Mouse (Mus musculus) kidney, adult 2 months (tissue): Measurements from ENCODE around the gene Ep400. TPM values are rescaled to one million over a fixed set of nuclear protein-coding genes. Genes with fewer than 3 reads are reported as not detected.

Source experiments
- DNase-seq: peaks from one replicate; pipeline ENCODE4 v3.0.0; 2021
- H3K27ac ChIP-seq: fragments of 200-500 bp; 2 replicates; pipeline ENCODE4 v1.5.1; 2012; ENCODE audit warnings: low read depth, low read length, control low read depth, inconsistent platforms; ENCODE audit not compliant: insufficient read depth
- H3K27me3 ChIP-seq: fragments of 200-500 bp; replicated peaks from 2 replicates; pipeline ENCODE4 v1.6.1; 2012; ENCODE audit warnings: mild to moderate bottlenecking, moderate library complexity, low read length, inconsistent platforms; ENCODE audit not compliant: control insufficient read depth, insufficient read depth
- H3K36me3 ChIP-seq: fragments of 200-500 bp; 2 replicates; pipeline ENCODE4 v1.6.1; 2012; ENCODE audit warnings: mild to moderate bottlenecking, moderate library complexity, low read length, inconsistent platforms; ENCODE audit not compliant: control insufficient read depth, insufficient read depth
- H3K4me1 ChIP-seq: fragments of 200-500 bp; 2 replicates; pipeline ENCODE4 v1.6.1; 2011; ENCODE audit warnings: low read length; ENCODE audit not compliant: control insufficient read depth, insufficient read depth
- H3K4me3 ChIP-seq: fragments of 200-500 bp; 2 replicates; pipeline ENCODE4 v1.5.1; 2011; ENCODE audit warnings: mild to moderate bottlenecking, low read depth, low read length, control low read depth; ENCODE audit not compliant: insufficient read depth
- CTCF ChIP-seq: fragments of 200-500 bp; conservative IDR thresholded peaks from 2 replicates; pipeline ENCODE4 v1.5.1; 2011; ENCODE audit warnings: low read depth, mild to moderate bottlenecking, control low read depth, low read length, moderate library complexity, mixed read lengths; ENCODE audit not compliant: insufficient read depth, insufficient read length
- POLR2A ChIP-seq: fragments of 200-500 bp; IDR thresholded peaks from one replicate; pipeline ENCODE4 v1.6.1; 2011; ENCODE audit warnings: low read depth, low read length, control low read depth
- WGBS: fragments of 180-500 bp; shearing (Covaris S2); methylation state at CpG from one replicate; pipeline ENCODE4 v1.1.7; 2018; 5-methylcytosine and 5-hydroxymethylcytosine counted together
- polyA plus RNA-seq: library from polyadenylated mRNA; depleted of rRNA; stranded (reverse); fragments of >200 nt; gene quantifications from 2 replicates; pipeline ENCODE4 v1.2.3, GENCODE M21; 2012

The Ep400 gene
- polyA plus RNA-seq, 1 experiment, result 28.2 TPM

DNA sequence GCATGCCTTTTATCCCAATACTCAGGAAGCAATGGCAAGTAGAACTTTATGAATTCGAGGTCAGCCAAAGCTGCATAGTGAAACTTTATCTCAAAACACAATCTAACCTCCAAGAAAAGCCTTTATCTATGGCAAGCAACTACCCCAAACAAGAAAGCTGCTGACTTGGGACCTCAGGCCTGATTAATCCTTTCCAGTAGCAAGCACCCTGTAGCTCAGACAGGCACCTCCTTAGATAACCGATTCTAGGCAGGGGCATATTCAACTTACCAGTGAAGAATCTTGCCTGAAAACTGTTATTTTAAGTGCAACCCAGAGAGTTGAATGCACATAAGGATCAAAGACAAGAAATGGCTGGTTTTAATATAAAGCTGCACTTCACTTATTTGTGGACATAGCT lies 59.1 kb downstream of the Ep400 start:
- 83% methylated on average over 2 of the region's 2 CpGs for WGBS
- Histone ChIP-seq H3K36me3 (peaks cover 5% of the 10 kb centered on the region), H3K4me3 (no peak overlapping the region), H3K27ac (no peak overlapping the region), H3K4me1 (no peaks in the 10 kb centered on the region), H3K27me3 (no peaks in the 10 kb centered on the region)
- TF ChIP-seq POLR2A, result no peak
- DNase-seq, result no peak

DNA sequence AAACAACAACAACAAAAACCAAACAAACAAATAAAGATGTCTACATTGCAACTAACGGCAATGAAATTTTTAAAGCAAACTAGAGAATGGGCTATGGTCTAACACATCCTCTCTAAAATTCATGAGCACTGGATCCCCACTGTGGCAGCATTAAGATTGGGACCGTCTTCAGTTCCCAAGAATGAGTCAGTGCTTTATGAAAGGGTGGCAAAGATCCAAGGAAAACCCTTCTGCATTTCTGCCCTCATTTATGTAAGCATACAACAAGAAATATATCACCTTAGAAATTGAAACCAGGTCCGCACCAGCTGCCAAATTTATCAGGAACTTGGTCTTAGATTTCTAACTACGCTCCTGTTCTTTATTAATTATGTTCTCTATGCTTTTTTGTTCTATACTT lies 61.3 kb downstream of the Ep400 start:
- 93% methylated on average over 4 of the region's 4 CpGs for WGBS
- Histone ChIP-seq H3K27ac (no peak overlapping the region), H3K27me3 (no peaks in the 10 kb centered on the region), H3K36me3 (peaks cover 4% of the 10 kb centered on the region), H3K4me1 (no peaks in the 10 kb centered on the region), H3K4me3 (no peak overlapping the region)
- DNase-seq, result no peak
- no peak for TF ChIP-seq POLR2A
- TF ChIP-seq CTCF, result no peak

DNA sequence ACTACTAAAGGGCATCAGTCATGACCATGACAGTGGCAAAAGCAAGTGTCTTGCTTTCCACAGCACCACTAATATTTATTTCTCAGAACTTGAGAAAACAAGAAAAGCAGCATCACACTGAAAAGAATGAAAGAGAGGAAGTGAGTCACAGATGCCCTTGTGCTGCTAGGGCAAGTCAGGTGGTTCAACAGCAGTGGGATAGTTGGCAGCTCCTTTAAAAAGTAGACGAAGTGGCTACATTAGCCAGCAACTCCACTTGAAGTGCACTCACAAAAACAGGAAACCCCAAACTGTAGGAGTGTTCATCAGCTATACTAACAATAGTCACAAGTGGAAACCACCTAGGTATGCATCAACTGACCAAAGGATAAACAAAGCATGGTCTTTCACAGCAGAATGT lies 66.5 kb downstream of the Ep400 start:
- no peaks in the 10 kb centered on the region for H3K4me1 ChIP-seq
- no peak for DNase-seq
- H3K27ac ChIP-seq, result no peak overlapping the region
- WGBS, result 72% methylated on average over 1 of the region's 1 CpGs
- TF ChIP-seq CTCF (no peak), POLR2A (no peak)
- H3K27me3 ChIP-seq, result no peaks in the 10 kb centered on the region
- peaks cover 8% of the 10 kb centered on the region for H3K36me3 ChIP-seq
- no peak overlapping the region for H3K4me3 ChIP-seq

DNA sequence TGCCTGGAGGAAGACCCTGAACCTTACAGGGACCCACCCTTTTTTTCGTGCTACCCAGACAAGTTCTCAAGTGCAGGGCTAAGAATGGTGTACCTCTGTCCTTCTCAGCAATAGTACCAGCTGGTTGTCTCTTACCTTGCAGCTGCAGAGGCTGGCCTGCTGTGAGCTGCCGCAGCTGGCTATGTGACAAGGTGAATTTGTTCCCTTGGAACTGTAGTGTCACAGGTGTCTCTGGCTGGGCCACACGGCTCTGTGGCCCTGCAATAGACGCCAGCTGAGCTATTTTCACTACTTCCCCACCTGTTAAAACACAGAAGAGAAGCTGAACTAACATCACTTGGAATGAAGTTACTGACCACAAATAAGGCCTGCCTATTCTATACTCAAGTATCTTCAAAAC lies 71.9 kb downstream of the Ep400 start:
- no peak overlapping the region for H3K4me3 ChIP-seq
- DNase-seq, result no peak
- TF ChIP-seq POLR2A (no peak), CTCF (no peak)
- no peaks in the 10 kb centered on the region for H3K4me1 ChIP-seq
- no peaks in the 10 kb centered on the region for H3K27me3 ChIP-seq
- H3K27ac ChIP-seq, result no peak overlapping the region
- peaks cover 11% of the 10 kb centered on the region for H3K36me3 ChIP-seq
- 84% methylated on average over 4 of the region's 4 CpGs for WGBS

DNA sequence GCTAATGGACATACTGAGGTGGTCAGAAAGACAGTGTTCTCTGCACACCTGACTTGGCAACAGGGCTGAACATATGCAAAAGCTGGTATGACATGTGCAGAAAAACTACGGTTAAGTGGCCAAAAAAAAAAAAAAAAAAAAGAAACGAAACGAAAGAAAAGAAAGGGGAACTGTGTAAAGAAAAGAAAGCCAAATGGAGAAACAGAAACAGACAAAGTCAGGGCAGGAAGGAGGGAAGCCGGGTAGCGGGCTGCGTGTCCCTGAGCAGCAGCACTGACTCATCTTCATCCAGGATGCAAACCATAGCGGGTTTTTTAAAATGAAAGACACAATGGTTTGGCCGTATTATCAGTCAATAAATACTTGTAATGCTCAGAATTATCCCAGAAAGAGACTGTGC lies 88.5 kb downstream of the Ep400 start:
- DNase-seq, result no peak
- WGBS, result 87% methylated on average over 8 of the region's 8 CpGs

DNA sequence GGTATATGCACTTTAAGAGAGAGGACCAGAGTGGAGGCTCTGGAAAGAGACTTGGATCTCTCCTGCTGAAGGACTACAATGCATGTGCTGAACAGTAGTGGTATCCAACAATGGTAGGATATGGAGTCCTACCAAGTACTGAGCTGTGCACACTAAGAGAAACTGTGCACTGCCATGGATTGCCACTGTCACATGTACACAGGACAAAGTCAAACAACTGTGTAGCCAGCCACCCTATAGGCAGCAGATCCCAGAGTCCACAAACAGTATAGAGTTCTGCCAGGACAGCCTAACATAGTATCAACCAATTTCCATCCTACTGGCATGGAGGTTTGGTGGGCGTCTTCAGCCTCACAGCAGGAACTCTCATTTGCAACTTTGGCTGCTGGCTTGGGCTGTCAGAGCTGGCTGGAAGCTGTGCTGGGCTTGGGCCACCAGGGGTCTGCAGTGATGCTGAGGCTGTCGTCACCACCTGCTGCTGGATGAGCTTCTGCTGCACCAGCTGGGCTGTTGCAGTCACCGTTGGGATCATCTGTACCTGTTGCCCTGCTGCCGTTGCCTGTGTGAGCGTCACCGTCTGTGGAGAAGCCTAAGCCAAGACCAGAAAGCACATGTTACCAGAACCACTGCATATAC lies 104.9 kb downstream of the Ep400 start:
- TF ChIP-seq POLR2A (no peak), CTCF (no peak)
- 76% methylated on average over 6 of the region's 6 CpGs for WGBS
- DNase-seq, result no peak

More for the DNA sequence above, 88.5 kb downstream of the Ep400 start:
- Histone ChIP-seq H3K27ac (no peak overlapping the region), H3K4me1 (no peaks in the 10 kb centered on the region), H3K4me3 (no peak overlapping the region), H3K36me3 (peaks cover 8% of the 10 kb centered on the region), H3K27me3 (no peaks in the 10 kb centered on the region)
- no peak for TF ChIP-seq CTCF
- no peak for TF ChIP-seq POLR2A

DNA sequence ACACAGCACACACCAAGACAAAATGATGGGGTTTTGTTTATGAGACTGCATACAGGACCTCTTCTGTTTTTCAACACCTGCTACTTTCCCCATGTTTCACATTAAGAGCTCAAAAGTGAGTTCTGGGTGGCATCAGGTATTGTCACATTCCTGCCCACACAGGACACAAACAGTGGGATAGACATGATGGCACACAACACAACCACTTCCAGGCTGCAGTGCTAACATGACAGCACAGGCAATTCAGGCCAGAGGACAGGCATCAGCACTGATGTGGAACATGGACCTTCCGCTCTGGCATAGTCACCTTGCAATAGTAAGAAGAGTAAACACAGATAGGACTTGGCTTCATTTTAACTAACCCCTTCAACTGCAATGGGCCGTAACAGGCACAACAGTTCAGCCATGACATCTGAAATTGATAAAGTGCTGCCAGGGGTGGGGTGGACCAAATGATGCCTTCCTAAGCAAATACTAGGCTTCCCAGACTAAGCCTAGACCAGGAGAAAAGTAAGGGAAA lies 105.7 kb downstream of the Ep400 start:
- TF ChIP-seq POLR2A (no peak), CTCF (no peak)
- peaks cover 2% of the 10 kb centered on the region for H3K36me3 ChIP-seq
- H3K27ac ChIP-seq, result no peak overlapping the region
- H3K27me3 ChIP-seq, result no peaks in the 10 kb centered on the region
- WGBS, result 75% methylated on average over 2 of the region's 2 CpGs
- DNase-seq, result peak; percentile 10
- no peaks in the 10 kb centered on the region for H3K4me1 ChIP-seq
- no peak overlapping the region for H3K4me3 ChIP-seq

More for the DNA sequence above, 104.9 kb downstream of the Ep400 start:
- H3K27ac ChIP-seq, result no peak overlapping the region
- H3K27me3 ChIP-seq, result no peaks in the 10 kb centered on the region
- H3K4me3 ChIP-seq, result no peak overlapping the region
- peaks cover 5% of the 10 kb centered on the region for H3K36me3 ChIP-seq
- no peaks in the 10 kb centered on the region for H3K4me1 ChIP-seq
